8 mouse cellular contexts compared by ENCODE assay signal in genomic region chr11:118150115-118150701, GRCm38 (mm10). TPM values are rescaled to one million over a fixed set of nuclear protein-coding genes. Genes with fewer than 3 reads are reported as not detected.
A peak's percentile ranks its signal among the peaks of the same experiment; 100 is the strongest.
DNase-seq lines count a peak whose midpoint lies in the region; ATAC-seq and TF ChIP-seq lines count a peak whose summit lies in the region.

No protein-coding gene starts in this region.

- H3K79me2 ChIP-seq in heart, adult 2 months (replicated peaks; ENCODE audit: control insufficient read depth, insufficient read depth, low read length) = no peaks in the 10 kb centered on the region

- peak; percentile 64 for ATAC-seq in heart, embryonic 15.5 days (replicated peaks; ENCODE audit: insufficient number of reproducible peaks, insufficient read depth, low FRiP score, low read depth)
- no peak for ATAC-seq in erythroblast, adult 5-6 weeks (replicated peaks; ENCODE audit: low FRiP score, poor library complexity, severe bottlenecking)

- H3K4me3 ChIP-seq in heart, embryonic 15.5 days = no peak overlapping the region
- H3K4me3 ChIP-seq in heart, adult 2 months = no peak overlapping the region

- no peak for DNase-seq in heart, adult 2 months
- peak; percentile 44 for DNase-seq in adrenal gland, postnatal 25 days
- DNase-seq in frontal cortex, adult 2 months (ENCODE audit: extremely low spot score in 1 of 2, low spot score in 1 of 2) = peak; percentile 62 to 81
- DNase-seq in left cerebral cortex, postnatal 10 days (ENCODE audit: extremely low spot score in 1 of 2, low spot score in 2 of 2) = peak; percentile 45 to 67
- no peak for DNase-seq in cerebellum, adult 11-12 months
- no peak for DNase-seq in urinary bladder, postnatal 25 days (ENCODE audit: low spot score)

- WGBS in heart, embryonic 15.5 days = 27% methylated on average over 9 of the region's 9 CpGs
- 57% methylated on average over 9 of the region's 9 CpGs for WGBS in heart, adult 2 months

- H3K27me3 ChIP-seq in heart, embryonic 15.5 days = no peaks in the 10 kb centered on the region
- no peaks in the 10 kb centered on the region for H3K27me3 ChIP-seq in heart, adult 2 months (ENCODE audit: control insufficient read depth, insufficient read depth, low read length)

- H3K4me2 ChIP-seq in heart, embryonic 15.5 days = peak overlapping the region; percentile 4; the same call in 1 of the 2 replicates

- TF ChIP-seq POLR2A in heart, adult 2 months (IDR thresholded peaks at IDR 0.05; ENCODE audit: insufficient read depth, low read depth, low read length) = no peak

- H3K36me3 ChIP-seq in heart, embryonic 15.5 days = no peaks in the 10 kb centered on the region
- H3K36me3 ChIP-seq in heart, adult 2 months (ENCODE audit: control insufficient read depth, insufficient read depth, low read length) = no peaks in the 10 kb centered on the region

- H3K9me3 ChIP-seq in heart, embryonic 15.5 days (replicated peaks) = no peaks in the 10 kb centered on the region

- TF ChIP-seq EP300 in heart, adult 2 months (IDR thresholded peaks at IDR 0.05; ENCODE audit: insufficient read depth, low read depth, low read length) = no peak

- peaks cover 38% of the 10 kb centered on the region for H3K4me1 ChIP-seq in heart, embryonic 15.5 days (replicated peaks)
- peaks cover 9% of the 10 kb centered on the region for H3K4me1 ChIP-seq in heart, adult 2 months (ENCODE audit: control insufficient read depth, insufficient read depth, low read length)

- peak overlapping the region; percentile 18; the same call in 1 of the 2 replicates for H3K9ac ChIP-seq in heart, embryonic 15.5 days
- no peak overlapping the region for H3K9ac ChIP-seq in heart, adult 2 months (ENCODE audit: low read depth, low read length)

- peak overlapping the region; percentile 87 for H3K27ac ChIP-seq in heart, embryonic 15.5 days
- no peak overlapping the region for H3K27ac ChIP-seq in heart, adult 2 months

- TF ChIP-seq CTCF in heart, adult 2 months (IDR thresholded peaks at IDR 0.05) = no peak

- intact Hi-C loops in heart, adult 2 months (cut with DNase I) = no loop called here
- intact Hi-C loops in left cerebral cortex, postnatal 10 days (cut with DNase I) = no loop called here

RNA-seq across cellular contexts. Expression of gene Dnah17, which starts 19.8 kb away (rescaled TPM):
- polyA plus RNA-seq in heart, embryonic 15.5 days (2015; fragmentation: Nextera tagmentation; extraction: Ambion mirVana) = 0.06 and 0.15 TPM in 2 replicates
- under 1 TPM; 0.11 to 0.26 TPM for total RNA-seq in heart, adult 2 months (2021)
- polyA plus RNA-seq in heart, adult 2 months (2012; rRNA removed) = 0.03 and 0.08 TPM in 2 replicates
- total RNA-seq in adrenal gland, postnatal 25 days (2021) = 0.03 TPM in 1 of 2 replicates, not detected in the other
- 0.21 and 0.24 TPM in 2 replicates for polyA plus RNA-seq in frontal cortex, adult 2 months (2012; rRNA removed)
- under 1 TPM; 0.02 to 0.08 TPM for total RNA-seq in left cerebral cortex, postnatal 10 days (2021)
- total RNA-seq in erythroblast, adult 5-6 weeks (2015; ENCODE audit: low replicate concordance) = under 0.01 TPM in 1 of 2 replicates, not detected in the other
- total RNA-seq in erythroblast, adult 5-6 weeks (2017; ENCODE audit: low replicate concordance) = not detected in 2 replicates

Comparison
In these comparisons a context has a peak if more than half of its experiments do, and no peak if none do; other contexts are left out.
1. DNase-seq: peak in adrenal gland, postnatal 25 days (single experiment), frontal cortex, adult 2 months (2 of 2) and left cerebral cortex, postnatal 10 days (2 of 2); none in heart, adult 2 months (0 of 2), cerebellum, adult 11-12 months (single experiment) and urinary bladder, postnatal 25 days (single experiment).